Mouse (Mus musculus): ENCODE data around the gene Gpr83. TPM values are rescaled to one million over a fixed set of nuclear protein-coding genes. Genes with fewer than 3 reads are reported as not detected.

Gene Gpr83
- polyA plus RNA-seq, 1 experiment from 2014 or later, result not detected

DNA sequence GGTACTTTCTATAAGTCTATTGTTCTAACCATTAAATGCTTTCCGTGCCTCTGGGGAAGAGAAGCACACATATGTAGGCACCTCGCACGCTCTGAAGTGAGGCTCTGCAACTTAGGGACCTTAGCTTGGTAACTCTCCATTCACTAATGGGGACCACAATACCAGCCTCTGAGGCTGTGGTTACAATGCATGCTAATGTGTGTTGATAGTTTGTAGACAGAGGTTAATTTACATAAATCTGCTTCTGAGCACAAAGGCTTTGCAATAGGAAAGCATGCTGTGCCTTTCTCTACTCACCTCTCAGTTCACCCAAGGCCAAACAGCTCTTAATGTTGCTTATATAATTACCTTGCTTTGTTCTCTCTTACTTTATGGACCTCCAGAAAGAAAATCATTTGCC, 30.7 kb downstream of the Gpr83 start:
- H3K27me3 ChIP-seq, result peaks cover under 1% of the 10 kb centered on the region
- TF ChIP-seq CTCF (IDR thresholded peaks at IDR 0.05), result no peak
- in situ Hi-C loops (cut with MboI; ENCODE audit: low pct_unique_long_range_greater_than_20kb), result no loop called here
- ChIA-PET POLR2A (no interaction called here), CTCF (no interaction called here)
- ATAC-seq (no peak), DNase-seq (ENCODE audit: low read depth, low spot score) (no peak)

DNA sequence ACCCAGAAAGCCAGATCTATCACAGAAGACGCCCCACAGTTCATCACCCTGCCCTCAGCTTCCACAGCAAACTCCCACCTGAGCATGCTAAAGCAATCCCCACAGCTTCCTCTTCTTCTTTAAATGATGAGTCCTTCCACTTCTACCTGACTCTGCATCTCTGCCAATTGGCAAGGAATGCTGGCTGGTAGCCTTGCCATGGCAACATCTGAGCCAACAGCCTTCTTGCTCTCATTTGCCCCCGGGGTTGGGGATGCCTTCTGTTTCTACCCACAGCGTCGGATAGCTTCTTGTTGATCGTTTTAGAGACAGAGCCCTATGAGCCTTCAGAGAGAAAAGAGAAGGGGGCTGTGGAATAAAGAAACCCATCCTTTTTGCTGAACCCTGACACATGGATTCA, 31.9 kb downstream of the Gpr83 start:
- POLR2A ChIA-PET, result no interaction called here
- ATAC-seq (no peak), DNase-seq (ENCODE audit: low read depth, low spot score) (no peak)
- peaks cover 10% of the 10 kb centered on the region for H3K27me3 ChIP-seq
- no peak for TF ChIP-seq CTCF (IDR thresholded peaks at IDR 0.05)
- CTCF ChIA-PET, result no interaction called here
- in situ Hi-C loops (cut with MboI; ENCODE audit: low pct_unique_long_range_greater_than_20kb), result no loop called here

DNA sequence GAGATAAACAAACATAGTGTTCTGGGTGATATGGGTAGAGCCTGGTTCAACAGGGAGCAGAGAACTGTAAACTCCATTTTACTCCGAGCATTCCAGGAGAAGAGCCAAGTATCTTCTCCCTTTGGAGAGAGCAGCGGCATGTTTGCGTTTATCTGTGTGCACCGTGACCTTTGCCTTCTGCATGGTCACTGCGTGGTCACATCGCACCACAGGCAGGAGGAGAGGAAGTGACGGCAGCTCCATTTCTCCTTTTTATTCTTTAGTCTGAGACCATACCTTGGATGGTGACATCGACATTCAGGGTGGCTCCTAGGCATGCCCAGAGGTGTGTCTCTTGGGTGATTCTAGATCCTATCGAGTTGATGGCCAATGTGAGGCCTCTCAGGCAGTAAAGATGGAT, 33.4 kb downstream of the Gpr83 start:
- no peak for TF ChIP-seq CTCF (IDR thresholded peaks at IDR 0.05)
- in situ Hi-C loops (cut with MboI; ENCODE audit: low pct_unique_long_range_greater_than_20kb), result no loop called here
- ChIA-PET CTCF (no interaction called here), POLR2A (no interaction called here)
- DNase-seq (ENCODE audit: low read depth, low spot score), result no peak
- H3K27me3 ChIP-seq, result peaks cover 12% of the 10 kb centered on the region
- no peak for ATAC-seq

DNA sequence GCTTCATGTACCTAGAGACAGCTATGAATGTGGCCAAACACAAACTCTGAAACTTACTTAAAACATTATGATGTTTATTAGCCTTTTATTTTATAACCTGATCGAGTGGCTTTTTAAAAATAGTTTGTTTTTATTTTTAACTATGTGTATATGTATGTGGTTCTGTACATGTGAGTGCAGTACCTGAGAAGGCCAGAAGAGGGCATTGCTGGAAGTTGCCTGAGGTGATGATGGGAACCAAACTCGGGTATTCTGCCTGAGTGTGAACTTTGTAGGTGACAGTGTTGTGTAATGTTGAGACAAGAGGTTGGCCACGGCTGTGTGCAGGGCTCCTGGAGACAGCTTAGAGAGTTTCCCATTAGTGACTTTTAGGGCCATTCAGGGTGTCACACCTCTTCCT, 34.6 kb downstream of the Gpr83 start:
- CTCF ChIA-PET, result interaction anchor here (0.6 kb wide), 1 partner anchor 10 kb away, joined by 3 read pairs; the partner anchor contains the start of gene Izumo1r
- in situ Hi-C loops (cut with MboI; ENCODE audit: low pct_unique_long_range_greater_than_20kb), result no loop called here
- H3K27me3 ChIP-seq, result peaks cover 13% of the 10 kb centered on the region
- DNase-seq (ENCODE audit: low read depth, low spot score), result no peak
- POLR2A ChIA-PET, result no interaction called here
- no peak for ATAC-seq
- no peak for TF ChIP-seq CTCF (IDR thresholded peaks at IDR 0.05)

DNA sequence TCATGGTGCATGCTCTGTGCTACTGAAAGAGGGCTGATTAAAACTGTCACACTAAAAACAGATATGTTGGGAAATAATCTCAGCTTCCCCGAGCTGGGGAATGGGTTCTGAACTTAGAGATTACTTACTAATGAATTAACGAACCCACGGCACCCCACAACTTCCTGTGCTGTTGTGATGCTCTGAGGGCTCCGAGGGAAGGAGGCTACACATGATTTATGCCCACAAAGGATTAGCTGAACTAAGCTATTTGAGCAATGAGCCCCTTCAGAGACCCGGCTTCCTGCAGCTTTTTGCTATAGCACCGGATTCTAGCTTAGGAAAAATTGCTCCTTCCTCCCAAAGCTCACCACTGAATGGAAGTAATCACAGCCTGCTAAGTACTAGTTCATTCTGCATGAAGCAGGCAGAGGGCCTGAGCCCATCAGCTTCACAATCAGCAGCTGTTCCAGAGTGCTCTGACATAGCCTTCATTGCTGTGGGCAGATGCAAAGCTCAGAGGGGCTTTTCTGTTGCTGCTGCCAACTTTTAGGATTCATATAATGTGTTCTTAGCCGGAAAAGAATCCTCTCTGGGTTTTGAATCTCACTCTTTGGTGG, 35.3 kb downstream of the Gpr83 start:
- no peak for TF ChIP-seq CTCF (IDR thresholded peaks at IDR 0.05)
- in situ Hi-C loops (cut with MboI; ENCODE audit: low pct_unique_long_range_greater_than_20kb), result no loop called here
- peaks cover 13% of the 10 kb centered on the region for H3K27me3 ChIP-seq
- ChIA-PET CTCF (interaction anchor here (0.6 to 1.7 kb wide), 2 partner anchors 9 to 47 kb away, joined by 3 read pairs; partner anchors contain the start of gene Izumo1r), POLR2A (no interaction called here)
- no peak for ATAC-seq
- no peak for DNase-seq (ENCODE audit: low read depth, low spot score)

DNA sequence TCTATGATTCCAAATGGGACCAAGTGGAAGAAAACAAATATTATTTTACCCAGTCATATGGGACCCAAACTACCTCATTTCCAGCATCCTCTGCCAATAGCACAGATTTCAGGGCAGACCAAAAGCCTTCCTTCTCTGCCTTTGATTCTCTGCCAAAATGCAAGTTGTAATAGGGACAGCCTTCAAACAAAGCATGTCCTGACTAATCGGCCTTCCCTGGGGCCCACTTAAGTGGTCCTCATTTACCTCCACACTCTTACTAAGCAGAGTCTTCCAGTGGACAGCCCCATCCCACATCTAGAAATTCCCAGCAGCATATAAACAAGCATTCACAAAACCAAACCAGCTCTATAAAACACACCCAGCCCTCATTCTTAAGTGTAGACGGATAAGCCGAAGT, 37.1 kb downstream of the Gpr83 start:
- DNase-seq (ENCODE audit: low read depth, low spot score), result no peak
- in situ Hi-C loops (cut with MboI; ENCODE audit: low pct_unique_long_range_greater_than_20kb), result no loop called here

DNA sequence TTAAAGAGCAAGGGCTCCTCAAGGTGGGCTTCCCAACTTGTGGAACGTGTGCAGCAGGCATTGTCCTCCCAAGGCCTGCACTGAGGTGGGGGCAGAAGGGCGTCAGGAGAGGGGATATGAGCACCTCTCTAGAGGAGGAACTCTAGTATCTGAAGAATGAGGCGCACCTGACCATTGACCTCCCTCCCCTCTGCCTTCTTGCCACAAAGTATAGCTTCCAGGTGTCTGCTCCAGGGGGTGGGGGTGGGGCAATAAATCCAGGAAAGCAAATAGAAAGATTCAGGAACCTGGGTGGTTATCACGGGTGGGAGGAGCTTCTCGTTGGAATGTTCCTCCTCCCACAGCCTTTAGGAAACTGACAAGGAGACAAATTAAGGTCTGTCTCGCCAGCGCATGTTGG, 41.7 kb downstream of the Gpr83 start:
- no peak for DNase-seq (ENCODE audit: low read depth, low spot score)
- ChIA-PET POLR2A (no interaction called here), CTCF (no interaction called here)
- in situ Hi-C loops (cut with MboI; ENCODE audit: low pct_unique_long_range_greater_than_20kb), result no loop called here
- TF ChIP-seq CTCF (IDR thresholded peaks at IDR 0.05), result no peak
- no peak for ATAC-seq
- peaks cover 17% of the 10 kb centered on the region for H3K27me3 ChIP-seq

More for the DNA sequence above, 37.1 kb downstream of the Gpr83 start:
- ChIA-PET CTCF (no interaction called here), POLR2A (no interaction called here)
- no peak for ATAC-seq
- no peak for TF ChIP-seq CTCF (IDR thresholded peaks at IDR 0.05)
- peaks cover 13% of the 10 kb centered on the region for H3K27me3 ChIP-seq

DNA sequence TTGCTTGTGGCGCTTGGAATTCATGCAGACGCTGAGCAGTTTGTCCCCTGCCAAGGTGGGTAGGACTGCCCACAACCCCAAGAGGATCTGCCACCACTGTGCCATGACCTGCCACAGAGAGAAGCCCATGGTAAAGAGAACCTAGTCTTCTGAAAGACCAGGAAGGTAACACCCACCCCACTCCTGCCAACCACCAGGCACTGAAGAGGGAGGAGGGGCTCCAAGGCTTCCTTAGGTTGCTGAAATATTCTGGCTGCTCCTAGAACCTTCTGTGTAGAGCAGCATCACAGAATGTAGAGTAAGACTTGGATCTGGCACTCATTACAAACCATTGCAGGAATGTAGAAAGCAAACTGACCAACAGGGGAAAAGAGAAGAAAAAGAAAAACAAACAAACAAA, 42.4 kb downstream of the Gpr83 start:
- CTCF ChIA-PET, result no interaction called here
- DNase-seq (ENCODE audit: low read depth, low spot score) (no peak), ATAC-seq (no peak)
- H3K27me3 ChIP-seq, result peaks cover 17% of the 10 kb centered on the region
- in situ Hi-C loops (cut with MboI; ENCODE audit: low pct_unique_long_range_greater_than_20kb), result no loop called here
- no peak for TF ChIP-seq CTCF (IDR thresholded peaks at IDR 0.05)
- POLR2A ChIA-PET, result no interaction called here

DNA sequence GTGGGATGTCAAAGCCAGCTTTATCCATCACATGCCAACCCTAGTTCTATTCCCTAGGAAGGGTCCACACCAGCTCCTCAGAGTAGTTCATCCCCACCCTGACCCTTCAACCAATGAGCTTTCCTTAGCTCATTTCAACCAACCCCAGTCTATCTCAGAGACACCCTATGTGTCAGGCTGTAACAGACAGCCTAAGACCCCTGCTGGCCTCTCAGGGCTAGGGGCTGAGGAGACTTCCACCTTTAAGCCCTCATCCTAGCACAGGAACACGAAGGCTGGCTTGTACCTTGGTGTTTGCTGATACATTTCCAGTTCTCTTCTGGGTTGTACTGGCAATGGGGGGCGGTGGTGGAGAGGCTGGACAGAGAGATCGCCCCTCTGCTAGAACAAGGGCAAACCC, 43.0 kb downstream of the Gpr83 start:
- H3K27me3 ChIP-seq, result peaks cover 17% of the 10 kb centered on the region
- POLR2A ChIA-PET, result no interaction called here
- TF ChIP-seq CTCF (IDR thresholded peaks at IDR 0.05), result no peak
- no peak for DNase-seq (ENCODE audit: low read depth, low spot score)
- CTCF ChIA-PET, result no interaction called here
- in situ Hi-C loops (cut with MboI; ENCODE audit: low pct_unique_long_range_greater_than_20kb), result no loop called here
- no peak for ATAC-seq

DNA sequence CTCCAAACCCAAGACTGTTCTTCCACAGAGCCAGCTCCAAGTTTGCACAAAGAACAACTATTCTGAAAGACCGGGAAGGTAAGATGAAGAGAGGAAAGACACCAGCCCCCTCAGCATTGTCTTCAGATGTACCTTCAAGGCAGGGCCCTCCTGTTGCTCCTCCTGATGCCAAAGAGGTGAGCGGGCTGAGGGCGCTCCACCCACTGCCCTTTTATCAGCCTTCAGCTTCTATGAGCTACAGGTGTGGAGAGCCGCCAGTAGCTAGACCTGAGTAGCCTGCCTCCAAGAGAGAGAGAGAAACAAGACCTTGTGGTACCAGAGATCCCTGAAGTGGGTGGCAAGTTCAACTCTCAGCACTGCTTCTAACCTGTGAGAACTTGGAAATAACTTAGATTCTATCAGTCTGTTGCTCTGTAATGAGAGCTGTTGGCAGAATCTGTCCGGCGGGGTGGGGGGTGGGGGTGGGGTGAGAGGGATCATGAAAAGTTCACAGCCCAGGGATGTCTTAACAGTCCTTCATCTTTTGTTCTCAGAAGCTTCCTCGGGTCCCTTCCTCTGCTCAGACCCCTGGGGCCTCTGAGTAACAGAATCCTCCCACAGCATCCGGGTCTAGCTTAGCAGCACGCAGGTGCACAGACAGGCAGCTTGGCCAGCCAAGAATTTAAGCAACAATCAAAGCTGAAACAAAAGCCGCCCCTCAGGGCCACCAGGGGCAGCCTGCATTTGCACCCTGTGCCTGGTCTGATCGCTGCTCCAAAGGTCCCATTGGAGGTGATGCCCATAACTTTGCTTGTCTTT, 43.8 kb downstream of the Gpr83 start, which contains the start of gene Izumo1r:
Izumo1r (minus strand) TSS at position 369 of the 798 bp plus-strand sequence.
- TF ChIP-seq CTCF (IDR thresholded peaks at IDR 0.05), result no peak
- no peak for ATAC-seq
- ChIA-PET POLR2A (no interaction called here), CTCF (interaction anchor here (1.2 kb wide), 1 partner anchor 9 kb away, joined by 3 read pairs; no protein-coding TSS in a partner anchor)
- peaks cover 14% of the 10 kb centered on the region for H3K27me3 ChIP-seq
- DNase-seq (ENCODE audit: low read depth, low spot score), result no peak
- in situ Hi-C loops (cut with MboI; ENCODE audit: low pct_unique_long_range_greater_than_20kb), result no loop called here

DNA sequence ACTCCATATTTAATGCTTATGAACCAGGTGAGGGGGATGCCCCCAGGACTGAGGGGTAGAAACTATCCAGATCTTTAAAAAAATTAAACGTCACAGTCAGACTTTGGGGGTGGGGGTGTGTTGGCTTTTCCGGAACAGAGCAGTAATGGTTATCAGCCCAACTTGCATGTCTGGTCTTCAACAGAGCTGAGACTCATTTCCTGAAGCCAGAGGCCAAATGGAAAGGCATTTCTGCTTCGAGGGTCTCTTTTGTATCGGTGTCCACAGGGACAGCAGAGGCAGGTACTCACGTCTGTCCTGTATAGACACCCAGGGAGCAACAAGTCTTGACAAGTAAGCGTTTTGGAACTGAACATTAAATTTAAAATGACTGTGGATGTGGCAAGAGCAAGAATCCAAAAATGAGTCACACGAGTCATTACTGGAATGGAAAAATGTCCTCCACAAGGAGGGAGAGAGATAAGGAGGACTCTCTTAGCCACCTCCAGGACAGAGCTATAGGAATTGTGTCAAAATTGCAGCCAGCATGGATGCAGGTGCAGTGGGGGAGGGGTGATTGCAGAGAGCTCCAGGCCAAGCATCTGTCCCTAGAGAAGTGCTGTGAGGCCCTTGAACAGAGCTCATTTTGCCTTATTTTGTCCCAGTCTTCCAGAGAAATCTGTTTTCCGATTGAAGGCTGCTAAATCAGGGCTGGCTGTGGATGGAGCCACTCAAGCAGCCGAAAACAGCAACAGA, 44.9 kb downstream of the Gpr83 start:
- TF ChIP-seq CTCF (IDR thresholded peaks at IDR 0.05), result no peak
- peaks cover 14% of the 10 kb centered on the region for H3K27me3 ChIP-seq
- CTCF ChIA-PET, result interaction anchor here (1.2 to 1.4 kb wide), 2 partner anchors 10 to 35 kb away, joined by 3 read pairs; no protein-coding TSS in a partner anchor
- POLR2A ChIA-PET, result no interaction called here
- DNase-seq (ENCODE audit: low read depth, low spot score) (no peak), ATAC-seq (no peak)
- in situ Hi-C loops (cut with MboI; ENCODE audit: low pct_unique_long_range_greater_than_20kb), result no loop called here

Measured in Patski (cell line).